Mouse (Mus musculus) cerebellum, adult 2 months (tissue): ENCODE measurements around the gene Tmem238. TPM values are rescaled to one million over a fixed set of nuclear protein-coding genes. Genes with fewer than 3 reads are reported as not detected.
A peak's percentile ranks its signal among the peaks of the same experiment; 100 is the strongest.

Experiments used
- DNase-seq, 2 experiments: peaks; one replicate each; pipeline ENCODE4 v3.0.0; 2021
- H3K27ac ChIP-seq: fragments of 200-500 bp; 2 replicates; pipeline ENCODE4 v1.5.1; 2012; ENCODE audit warnings: low read length, control low read depth, inconsistent platforms; ENCODE audit not compliant: insufficient read depth
- H3K27me3 ChIP-seq: fragments of 200-500 bp; 2 replicates; pipeline ENCODE4 v1.6.1; 2012; ENCODE audit warnings: inconsistent platforms, mild to moderate bottlenecking, low read length, moderate library complexity; ENCODE audit not compliant: control insufficient read depth, insufficient read depth
- H3K4me1 ChIP-seq: fragments of 200-500 bp; 2 replicates; pipeline ENCODE4 v1.6.1; 2011; ENCODE audit warnings: low read length; ENCODE audit not compliant: control insufficient read depth, insufficient read depth
- H3K4me3 ChIP-seq: fragments of 200-500 bp; replicated peaks from 2 replicates; pipeline ENCODE3; 2011; ENCODE audit warnings: mild to moderate bottlenecking, low read depth, low read length, control low read depth; ENCODE audit not compliant: insufficient read depth
- CTCF ChIP-seq: fragments of 200-500 bp; IDR thresholded peaks from 2 replicates; pipeline ENCODE4 v1.5.1; 2011; ENCODE audit warnings: low read depth, mild to moderate bottlenecking, control low read depth, low read length, moderate library complexity, borderline replicate concordance; ENCODE audit not compliant: insufficient read depth
- POLR2A ChIP-seq: fragments of 200-500 bp; IDR thresholded peaks from 2 replicates; pipeline ENCODE4 v1.6.1; 2011; ENCODE audit warnings: low read length, control low read depth, borderline replicate concordance; ENCODE audit not compliant: insufficient read depth
- WGBS: fragments of 180-500 bp; shearing (Covaris S2); methylation state at CpG from one replicate; pipeline ENCODE4 v1.1.7; 2018; 5-methylcytosine and 5-hydroxymethylcytosine counted together
- polyA plus RNA-seq: library from polyadenylated mRNA; depleted of rRNA; stranded (reverse); fragments of >200 nt; gene quantifications from 2 replicates; pipeline ENCODE4 v1.2.3, GENCODE M21; 2012; rRNA removed

The Tmem238 gene
- polyA plus RNA-seq, 1 experiment: 13.2 TPM

DNA sequence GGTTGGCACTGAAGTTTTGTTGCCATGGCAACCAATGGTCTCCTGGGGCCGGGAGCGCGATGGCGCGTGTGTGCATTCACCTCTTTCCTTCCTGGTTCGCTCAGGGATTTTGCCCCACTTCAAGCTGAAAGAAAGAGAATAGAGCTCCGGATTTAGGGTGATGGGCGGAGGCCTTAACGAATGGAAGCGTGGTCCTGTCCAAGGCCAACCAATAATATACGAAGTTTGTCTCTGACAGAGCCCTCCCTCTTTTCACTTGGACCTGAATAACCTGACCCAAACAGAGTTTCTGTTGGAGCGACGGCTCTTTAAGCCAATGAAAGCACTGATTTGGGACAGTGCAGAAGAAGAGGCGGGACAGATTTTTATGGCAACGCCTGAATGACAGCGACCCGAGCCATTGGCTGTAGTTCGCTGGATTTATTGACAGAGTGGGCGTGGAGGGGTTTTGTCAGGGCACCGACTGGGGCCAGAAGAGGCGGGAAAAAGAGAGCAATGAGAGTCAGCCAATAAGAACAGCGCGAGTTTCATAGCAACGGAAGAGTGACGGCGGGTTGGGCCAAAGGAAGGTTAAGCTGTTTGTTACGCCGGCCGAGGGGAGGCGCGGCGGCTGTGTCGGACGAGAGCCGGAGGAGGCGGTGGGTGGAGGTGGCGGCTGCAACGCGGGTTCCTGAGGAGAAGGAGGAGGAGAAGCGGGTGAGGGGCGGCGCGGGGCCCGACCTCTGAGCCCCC lies 49.7 kb downstream of the Tmem238 start, which contains the start of gene Kmt5c:
Kmt5c (plus strand) TSS at position 572 of the 732 bp plus-strand sequence.
- Histone ChIP-seq H3K27me3 (no peaks in the 10 kb centered on the region), H3K4me3 (peak within 1 kb of the TSS; percentile 99), H3K27ac (peak within 1 kb of the TSS; percentile 97), H3K4me1 (peaks cover 13% of the 10 kb centered on the region; the same call in 1 of the 2 replicates)
- WGBS: under 1% methylated on average over 41 of the region's 44 CpGs
- DNase-seq: peak; percentile 97 to 100
- TF ChIP-seq POLR2A: peak; percentile 96
- TF ChIP-seq CTCF: no peak

DNA sequence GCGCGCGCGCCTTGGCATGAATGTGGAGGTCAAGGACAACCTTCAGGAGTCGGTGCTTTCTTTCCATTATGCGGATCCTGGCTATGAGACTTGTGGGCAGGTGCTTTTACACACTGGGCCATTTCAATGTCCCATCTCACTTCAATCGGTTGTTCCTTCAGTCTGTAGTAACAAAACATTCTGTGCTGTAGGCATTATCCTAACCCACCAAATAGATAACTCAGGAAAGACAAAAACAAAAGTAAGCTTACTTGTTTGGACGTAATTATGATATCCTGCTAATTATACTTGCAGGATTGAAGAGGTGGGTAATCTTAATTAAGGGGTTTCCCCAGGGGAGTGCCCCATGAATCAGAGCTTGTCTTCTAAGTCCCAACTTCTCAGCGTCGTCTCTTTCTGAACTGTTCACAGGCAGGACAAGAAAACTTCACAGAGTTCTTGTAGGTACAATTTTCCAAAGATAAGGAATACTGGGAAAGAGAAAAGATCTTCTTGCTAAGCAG lies 50.4 kb downstream of the Tmem238 start:
- peaks cover 13% of the 10 kb centered on the region; the same call in 1 of the 2 replicates for H3K4me1 ChIP-seq
- no peak overlapping the region for H3K27ac ChIP-seq
- H3K4me3 ChIP-seq: peak overlapping the region; percentile 51
- TF ChIP-seq POLR2A (no peak), CTCF (no peak)
- DNase-seq: no peak
- WGBS: 36% methylated on average over 10 of the region's 10 CpGs
- H3K27me3 ChIP-seq: no peaks in the 10 kb centered on the region

Other genes with a start within 250 kb of the Tmem238 start
- 16.9 and 19.0 TPM in 2 replicates for gene Syt5, start 242.1 kb downstream of the Tmem238 start, polyA plus RNA-seq
- 1.4 TPM in 2 replicates for gene Ptprh, start 185.6 kb downstream of the Tmem238 start, polyA plus RNA-seq
- gene Tmem86b, start 158.2 kb downstream of the Tmem238 start, polyA plus RNA-seq: 45.2 and 47.9 TPM in 2 replicates
- gene Ppp6r1, start 130.6 kb downstream of the Tmem238 start, polyA plus RNA-seq: 130 and 136 TPM in 2 replicates
- gene Hspbp1, start 104.6 kb downstream of the Tmem238 start, polyA plus RNA-seq: 94.5 and 96.8 TPM in 2 replicates
- gene Brsk1, start 99.1 kb downstream of the Tmem238 start, polyA plus RNA-seq: 177 and 182 TPM in 2 replicates
- not detected in 2 replicates for gene Tmem150b, start 64.4 kb downstream of the Tmem238 start, polyA plus RNA-seq
- gene Kmt5c, start 49.5 kb downstream of the Tmem238 start, polyA plus RNA-seq: 81.5 and 89.6 TPM in 2 replicates
- 41.9 and 44.4 TPM in 2 replicates for gene Cox6b2, start 36.6 kb downstream of the Tmem238 start, polyA plus RNA-seq
- gene Fam71e2, start 18.4 kb downstream of the Tmem238 start, polyA plus RNA-seq: not detected in 2 replicates
- gene Il11, start 6.8 kb downstream of the Tmem238 start, polyA plus RNA-seq: 1.2 TPM in 2 replicates
- not detected in 2 replicates for gene Tmem190, start 6.7 kb downstream of the Tmem238 start, polyA plus RNA-seq
- gene Rpl28, start 3.2 kb upstream of the Tmem238 start, polyA plus RNA-seq: 268 and 296 TPM in 2 replicates
- gene Ube2s, start 22.9 kb upstream of the Tmem238 start, polyA plus RNA-seq: 179 and 211 TPM in 2 replicates
- 21.0 and 22.7 TPM in 2 replicates for gene Shisa7, start 55.0 kb upstream of the Tmem238 start, polyA plus RNA-seq
- 11.1 and 13.6 TPM in 2 replicates for gene Isoc2b, start 80.6 kb upstream of the Tmem238 start, polyA plus RNA-seq
- 17.4 and 17.7 TPM in 2 replicates for gene Isoc2a, start 87.5 kb upstream of the Tmem238 start, polyA plus RNA-seq
- 0.59 and 0.61 TPM in 2 replicates for gene Gm36210, start 116.9 kb upstream of the Tmem238 start, polyA plus RNA-seq
- gene Zfp628, start 125.6 kb upstream of the Tmem238 start, polyA plus RNA-seq: 9.8 and 10.4 TPM in 2 replicates
- 33.5 and 37.5 TPM in 2 replicates for gene Nat14, start 132.4 kb upstream of the Tmem238 start, polyA plus RNA-seq
- gene Ssc5d, start 136.1 kb upstream of the Tmem238 start, polyA plus RNA-seq: 1.9 TPM in 2 replicates
- gene Sbk2, start 174.8 kb upstream of the Tmem238 start, polyA plus RNA-seq: 0.15 and 0.38 TPM in 2 replicates
- gene Sbk3, start 181.5 kb upstream of the Tmem238 start, polyA plus RNA-seq: 2.6 TPM in 2 replicates
- gene Zfp579, start 206.5 kb upstream of the Tmem238 start, polyA plus RNA-seq: 64.8 and 65.2 TPM in 2 replicates
- 14.4 and 14.9 TPM in 2 replicates for gene Zfp524, start 224.8 kb upstream of the Tmem238 start, polyA plus RNA-seq
- gene Fiz1, start 225.0 kb upstream of the Tmem238 start, polyA plus RNA-seq: 28.2 and 29.8 TPM in 2 replicates
- not detected in 2 replicates for gene Gm44973, start 225.8 kb upstream of the Tmem238 start, polyA plus RNA-seq
- gene Zfp865, start 230.7 kb upstream of the Tmem238 start, polyA plus RNA-seq: 30.3 and 33.3 TPM in 2 replicates
- gene Ccdc106, start 230.9 kb upstream of the Tmem238 start, polyA plus RNA-seq: 42.4 and 46.7 TPM in 2 replicates
- not detected in 2 replicates for gene 4632433K11Rik, start 244.5 kb upstream of the Tmem238 start, polyA plus RNA-seq
- 8.4 and 9.6 TPM in 2 replicates for gene Zfp784, start 248.8 kb upstream of the Tmem238 start, polyA plus RNA-seq